Mouse (Mus musculus) thymus, postnatal 10 days (tissue): ENCODE data around the gene Stxbp5.
A peak's percentile ranks its signal among the peaks of the same experiment; 100 is the strongest.

Experiments used
- DNase-seq, 2 experiments: peaks; one replicate each; pipeline ENCODE4 v3.0.0; 2021; ENCODE audit warnings: low spot score in 2 of 2

Gene Stxbp5

GRCm38 (mm10) chr10:9754893-9755541 lies 145.9 kb downstream of the Stxbp5 start:
- peak in 1 of 2 experiments; percentile 15 for DNase-seq

- DNase-seq, result no peak
Observed at GRCm38 (mm10) chr10:9733861-9734260, 167.0 kb downstream of the Stxbp5 start.

GRCm38 (mm10) chr10:9732065-9732749 lies 168.7 kb downstream of the Stxbp5 start:
- DNase-seq, result no peak

- DNase-seq, result no peak
Observed at GRCm38 (mm10) chr10:9722519-9723303, 178.2 kb downstream of the Stxbp5 start.

- DNase-seq, result no peak
Observed at GRCm38 (mm10) chr10:9720027-9720426, 180.9 kb downstream of the Stxbp5 start.

GRCm38 (mm10) chr10:9718086-9718485 lies 182.8 kb downstream of the Stxbp5 start:
- DNase-seq, result no peak
